16 mouse cellular contexts compared by ENCODE assay signal in the genomic region with DNA sequence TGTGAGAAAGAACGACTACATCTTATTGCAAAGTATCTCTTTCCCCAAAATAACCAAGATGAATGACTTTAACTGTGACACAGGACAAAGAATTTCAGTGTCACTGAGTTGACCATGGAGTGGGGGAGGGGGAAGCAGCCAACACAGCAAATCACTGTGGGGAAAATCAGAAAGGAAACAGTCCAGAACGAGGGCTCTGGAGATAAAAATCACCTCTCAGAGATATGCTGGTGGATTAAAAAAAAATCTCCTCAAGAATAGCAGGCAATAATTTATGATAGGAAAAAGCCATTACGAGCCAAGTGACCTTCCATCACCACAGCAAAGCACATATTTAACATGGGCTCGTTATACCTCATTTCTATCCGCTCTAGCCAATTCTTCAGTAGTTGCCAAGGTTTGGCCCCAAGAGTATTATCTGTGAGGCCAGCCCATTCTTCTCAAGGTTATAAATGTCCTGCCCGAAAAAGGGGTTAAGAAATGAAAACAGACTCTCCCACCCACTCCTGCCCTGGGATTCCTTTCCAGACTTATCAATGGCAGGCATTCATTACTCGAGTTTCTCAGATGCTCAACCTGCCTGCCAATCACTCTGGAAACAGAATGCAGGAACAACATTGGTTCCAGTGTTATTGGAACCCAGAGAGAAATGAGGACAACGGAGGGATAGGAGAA.
A peak's percentile ranks its signal among the peaks of the same experiment; 100 is the strongest.
DNase-seq lines count a peak whose midpoint lies in the region; ATAC-seq lines count a peak whose summit lies in the region.
"Had no signal": no experiment of that assay in that cellular context is flagged by ENCODE, and none has a peak within 500 bp of the region (broad histone marks: within the 10 kb centered on the region; RNA-seq: fewer than 3 reads in every experiment).

No protein-coding gene starts in this region.

- H3K4me1 ChIP-seq in kidney, embryonic 15.5 days = peaks cover 8% of the 10 kb centered on the region; the same call in 1 of the 2 replicates
- peaks cover 8% of the 10 kb centered on the region; the same call in 1 of the 2 replicates for H3K4me1 ChIP-seq in limb, embryonic 15.5 days

- H3K4me2 ChIP-seq in kidney, embryonic 15.5 days = no peak overlapping the region
- no peak overlapping the region for H3K4me2 ChIP-seq in limb, embryonic 15.5 days
- H3K4me2 ChIP-seq: lung, embryonic 14.5 days had no signal

- no peaks in the 10 kb centered on the region for H3K36me3 ChIP-seq in kidney, embryonic 15.5 days
- no peaks in the 10 kb centered on the region for H3K36me3 ChIP-seq in limb, embryonic 15.5 days

- no peak for ATAC-seq in kidney, embryonic 15.5 days (replicated peaks; ENCODE audit: low FRiP score)
- ATAC-seq in limb, embryonic 15.5 days (ENCODE audit: insufficient number of reproducible peaks, low FRiP score, low TSS enrichment, low read depth) = no peak
- ATAC-seq: Patski had no signal

- H3K9me3 ChIP-seq in kidney, embryonic 15.5 days (replicated peaks) = no peaks in the 10 kb centered on the region
- H3K9me3 ChIP-seq in limb, embryonic 15.5 days = no peaks in the 10 kb centered on the region

- H3K9ac ChIP-seq in kidney, embryonic 15.5 days = no peak overlapping the region
- no peak overlapping the region for H3K9ac ChIP-seq in limb, embryonic 15.5 days
- H3K9ac ChIP-seq: lung, embryonic 14.5 days had no signal

- H3K4me3 ChIP-seq in kidney, embryonic 15.5 days (replicated peaks) = no peak overlapping the region
- H3K4me3 ChIP-seq in limb, embryonic 15.5 days = no peak overlapping the region
- H3K4me3 ChIP-seq: erythroblast, embryonic 14.5 days; left cerebral cortex, adult 2 months had no signal

- H3K27ac ChIP-seq in kidney, embryonic 15.5 days = no peak overlapping the region; the same call in 1 of the 2 replicates
- peak overlapping the region; percentile 27; the same call in 1 of the 2 replicates for H3K27ac ChIP-seq in limb, embryonic 15.5 days
- H3K27ac ChIP-seq: left cerebral cortex, adult 2 months had no signal

- no peaks in the 10 kb centered on the region for H3K27me3 ChIP-seq in kidney, embryonic 15.5 days
- H3K27me3 ChIP-seq in limb, embryonic 15.5 days = no peaks in the 10 kb centered on the region
- H3K27me3 ChIP-seq: CH12.LX had no signal

- 16% methylated on average over 8 of the region's 8 CpGs for WGBS in kidney, embryonic 15.5 days
- WGBS in limb, embryonic 15.5 days = 31% methylated on average over 8 of the region's 8 CpGs

- DNase-seq in adrenal gland, adult 2 months = peak; percentile 9
- DNase-seq in adrenal gland, postnatal 4 days (ENCODE audit: low spot score in 2 of 2) = no peak
- peak; percentile 2 for DNase-seq in kidney, adult 11 months
- DNase-seq in embryo, embryonic 11 days = peak; percentile 45
- DNase-seq in ovary, adult 18-20 months (ENCODE audit: low spot score) = no peak
- DNase-seq in layer of hippocampus, postnatal 36 days = no peak
- DNase-seq: liver; lung, embryonic 14.5 days; right cerebral cortex, adult 18-20 months; thymus, adult 18-20 months had no signal

Comparison
In these comparisons a context has a peak if more than half of its experiments do, and no peak if none do; other contexts are left out.
1. DNase-seq: peak in adrenal gland, adult 2 months (single experiment), kidney, adult 11 months (single experiment) and embryo, embryonic 11 days (single experiment); none in adrenal gland, postnatal 4 days (0 of 2), ovary, adult 18-20 months (single experiment) and layer of hippocampus, postnatal 36 days (0 of 2).